8 mouse cellular contexts compared by ENCODE assay signal in genomic region chr13:73692249-73692868, GRCm38 (mm10). TPM values are rescaled to one million over a fixed set of nuclear protein-coding genes. Genes with fewer than 3 reads are reported as not detected.
DNase-seq lines count a peak whose midpoint lies in the region; ATAC-seq and TF ChIP-seq lines count a peak whose summit lies in the region.

No protein-coding gene starts in this region.

- peak; percentile 85 for DNase-seq in CD4-positive, CD25-positive, alpha-beta regulatory T cell, adult 2 months (ENCODE audit: low read depth, low spot score)
- DNase-seq in adrenal gland, postnatal 10 days = peak; percentile 81
- DNase-seq in embryonic facial prominence, embryonic 10.5 days (ENCODE audit: low spot score) = peak; percentile 79
- peak; percentile 85 for DNase-seq in heart, embryonic 10.5 days (ENCODE audit: low spot score)
- peak; percentile 90 for DNase-seq in liver, adult 2 months (ENCODE audit: extremely low read depth, low read depth, low spot score)
- DNase-seq in monocyte, adult 2 months (ENCODE audit: low read depth in 1 of 2, low spot score in 2 of 2) = peak; percentile 28 to 31
- DNase-seq in stomach, postnatal 0 days (ENCODE audit: low spot score) = peak; percentile 69

- no peaks in the 10 kb centered on the region for H3K4me1 ChIP-seq in embryonic facial prominence, embryonic 10.5 days
- H3K4me1 ChIP-seq in heart, embryonic 10.5 days = 0 out of 2 replicates have a peak, but pooled peaks cover 4% of the 10 kb centered on the region
- H3K4me1 ChIP-seq in kidney, embryonic 14.5 days (ENCODE audit: control insufficient read depth, insufficient read depth, low read length) = no peaks in the 10 kb centered on the region
- H3K4me1 ChIP-seq in liver, adult 2 months (ENCODE audit: control insufficient read depth, insufficient read depth, low read length) = no peaks in the 10 kb centered on the region
- H3K4me1 ChIP-seq in stomach, postnatal 0 days (replicated peaks; ENCODE audit: control insufficient read depth, insufficient read depth) = no peaks in the 10 kb centered on the region

- TF ChIP-seq EP300 in stomach, postnatal 0 days (optimal IDR thresholded peaks at IDR 0.05) = no peak

- no peak overlapping the region for H3K27ac ChIP-seq in embryonic facial prominence, embryonic 10.5 days (replicated peaks)
- H3K27ac ChIP-seq in heart, embryonic 10.5 days = no peak overlapping the region
- peak overlapping the region; percentile 57; the same call in 1 of the 2 replicates for H3K27ac ChIP-seq in kidney, embryonic 14.5 days (ENCODE audit: low read depth, low read length)
- no peak overlapping the region for H3K27ac ChIP-seq in liver, adult 2 months (replicated peaks; ENCODE audit: insufficient read depth, low read depth, low read length)
- no peak overlapping the region for H3K27ac ChIP-seq in stomach, postnatal 0 days (replicated peaks)

- H3K4me2 ChIP-seq in kidney, embryonic 14.5 days (replicated peaks; ENCODE audit: low read depth, low read length) = no peak overlapping the region
- no peak overlapping the region for H3K4me2 ChIP-seq in stomach, postnatal 0 days (replicated peaks; ENCODE audit: low read depth)

- TF ChIP-seq CTCF in liver, adult 2 months (IDR thresholded peaks at IDR 0.05; ENCODE audit: low read depth, low read length) = peak; percentile 81
- peak; percentile 80 for TF ChIP-seq CTCF in stomach, postnatal 0 days (IDR thresholded peaks at IDR 0.05; ENCODE audit: low read depth)

- H3K4me3 ChIP-seq in embryonic facial prominence, embryonic 10.5 days = no peak overlapping the region
- H3K4me3 ChIP-seq in heart, embryonic 10.5 days = no peak overlapping the region
- no peak overlapping the region for H3K4me3 ChIP-seq in kidney, embryonic 14.5 days (ENCODE audit: low read length)
- no peak overlapping the region for H3K4me3 ChIP-seq in liver, adult 2 months (ENCODE audit: insufficient read depth, low read depth, low read length)
- no peak overlapping the region for H3K4me3 ChIP-seq in stomach, postnatal 0 days (ENCODE audit: low read depth, low read length)

- ATAC-seq in kidney, embryonic 14.5 days (ENCODE audit: low FRiP score, low TSS enrichment) = peak; percentile 98
- ATAC-seq in stomach, postnatal 0 days (ENCODE audit: low FRiP score, low TSS enrichment) = peak; percentile 82

- H3K27me3 ChIP-seq in embryonic facial prominence, embryonic 10.5 days (replicated peaks; ENCODE audit: low read depth, poor library complexity, severe bottlenecking) = no peaks in the 10 kb centered on the region
- H3K27me3 ChIP-seq in heart, embryonic 10.5 days (ENCODE audit: insufficient read depth, poor library complexity, severe bottlenecking) = peaks cover 8% of the 10 kb centered on the region; the same call in 1 of the 2 replicates
- H3K27me3 ChIP-seq in kidney, embryonic 14.5 days (ENCODE audit: control insufficient read depth, insufficient read depth, low read length) = no peaks in the 10 kb centered on the region
- H3K27me3 ChIP-seq in liver, adult 2 months (ENCODE audit: control insufficient read depth, insufficient read depth, low read length) = no peaks in the 10 kb centered on the region
- no peaks in the 10 kb centered on the region for H3K27me3 ChIP-seq in stomach, postnatal 0 days (ENCODE audit: control insufficient read depth, insufficient read depth, low read length)

- 36% methylated on average over 10 of the region's 10 CpGs for WGBS in embryonic facial prominence, embryonic 10.5 days
- WGBS in heart, embryonic 10.5 days = 31% methylated on average over 10 of the region's 10 CpGs
- WGBS in kidney, embryonic 14.5 days = 30% methylated on average over 10 of the region's 10 CpGs
- WGBS in liver, adult 2 months = 7% methylated on average over 10 of the region's 10 CpGs
- 18% methylated on average over 10 of the region's 10 CpGs for WGBS in stomach, postnatal 0 days

- H3K79me2 ChIP-seq in liver, adult 2 months (ENCODE audit: control insufficient read depth, insufficient read depth, low read length) = no peaks in the 10 kb centered on the region

- no peaks in the 10 kb centered on the region for H3K9me3 ChIP-seq in embryonic facial prominence, embryonic 10.5 days
- H3K9me3 ChIP-seq in heart, embryonic 10.5 days = no peaks in the 10 kb centered on the region
- H3K9me3 ChIP-seq in kidney, embryonic 14.5 days (ENCODE audit: control insufficient read depth, low read length) = no peaks in the 10 kb centered on the region
- no peaks in the 10 kb centered on the region for H3K9me3 ChIP-seq in stomach, postnatal 0 days (ENCODE audit: control insufficient read depth, low read length)

- no peak for TF ChIP-seq POLR2A in liver, adult 2 months (IDR thresholded peaks at IDR 0.05; ENCODE audit: extremely low read depth, insufficient read depth, low read length)

- H3K9ac ChIP-seq in kidney, embryonic 14.5 days (ENCODE audit: low read depth, low read length) = no peak overlapping the region
- H3K9ac ChIP-seq in liver, adult 2 months (ENCODE audit: low read depth, low read length) = no peak overlapping the region
- no peak overlapping the region for H3K9ac ChIP-seq in stomach, postnatal 0 days (ENCODE audit: low read length)

- H3K36me3 ChIP-seq in embryonic facial prominence, embryonic 10.5 days (replicated peaks) = no peaks in the 10 kb centered on the region
- H3K36me3 ChIP-seq in heart, embryonic 10.5 days = no peaks in the 10 kb centered on the region
- H3K36me3 ChIP-seq in kidney, embryonic 14.5 days (ENCODE audit: control insufficient read depth, insufficient read depth, low read length) = no peaks in the 10 kb centered on the region
- H3K36me3 ChIP-seq in liver, adult 2 months (ENCODE audit: control insufficient read depth, insufficient read depth, low read length) = no peaks in the 10 kb centered on the region
- no peaks in the 10 kb centered on the region for H3K36me3 ChIP-seq in stomach, postnatal 0 days (ENCODE audit: control insufficient read depth, insufficient read depth, low read length)

RNA-seq across cellular contexts. Expression of gene Slc6a19, which starts 12.3 kb away (rescaled TPM):
- total RNA-seq in adrenal gland, postnatal 10 days (2021) = under 1 TPM; 0.79 to 0.84 TPM
- 0.08 and 0.34 TPM in 2 replicates for polyA plus RNA-seq in embryonic facial prominence, embryonic 10.5 days (2016; fragmentation: Nextera tagmentation; extraction: Ambion mirVana)
- polyA plus RNA-seq in heart, embryonic 10.5 days (2016; fragmentation: Nextera tagmentation; extraction: Ambion mirVana) = 0.06 TPM in 1 of 2 replicates, not detected in the other
- polyA plus RNA-seq in kidney, embryonic 14.5 days (2014; fragmentation: Nextera tagmentation; extraction: Ambion mirVana) = 0.53 and 0.92 TPM in 2 replicates
- total RNA-seq in liver, adult 2 months (2014; rRNA removed) = 0.13 and 0.28 TPM in 2 replicates
- polyA plus RNA-seq in liver, adult 2 months (2012; rRNA removed) = 0.31 and 0.33 TPM in 2 replicates
- 8.8 and 9.2 TPM in 2 replicates for polyA plus RNA-seq in stomach, postnatal 0 days (2015; fragmentation: Nextera tagmentation; extraction: Ambion mirVana)

RNA-seq across cellular contexts. Expression of gene Slc6a18, which starts 14.5 kb away (rescaled TPM):
- total RNA-seq in adrenal gland, postnatal 10 days (2021) = not detected
- not detected in 2 replicates for polyA plus RNA-seq in embryonic facial prominence, embryonic 10.5 days (2016; fragmentation: Nextera tagmentation; extraction: Ambion mirVana)
- polyA plus RNA-seq in heart, embryonic 10.5 days (2016; fragmentation: Nextera tagmentation; extraction: Ambion mirVana) = not detected in 2 replicates
- polyA plus RNA-seq in kidney, embryonic 14.5 days (2014; fragmentation: Nextera tagmentation; extraction: Ambion mirVana) = 2.5 and 5.2 TPM in 2 replicates
- not detected in 2 replicates for total RNA-seq in liver, adult 2 months (2014; rRNA removed)
- 0.15 TPM in 1 of 2 replicates, not detected in the other for polyA plus RNA-seq in liver, adult 2 months (2012; rRNA removed)
- not detected in 2 replicates for polyA plus RNA-seq in stomach, postnatal 0 days (2015; fragmentation: Nextera tagmentation; extraction: Ambion mirVana)

RNA-seq across cellular contexts. Expression of gene Slc12a7, which starts 40.5 kb away (rescaled TPM):
- total RNA-seq in adrenal gland, postnatal 10 days (2021) = 10 to 100 TPM; 33.1 to 43.1 TPM
- polyA plus RNA-seq in embryonic facial prominence, embryonic 10.5 days (2016; fragmentation: Nextera tagmentation; extraction: Ambion mirVana) = 53.5 and 55.8 TPM in 2 replicates
- 36.3 and 46.7 TPM in 2 replicates for polyA plus RNA-seq in heart, embryonic 10.5 days (2016; fragmentation: Nextera tagmentation; extraction: Ambion mirVana)
- polyA plus RNA-seq in kidney, embryonic 14.5 days (2014; fragmentation: Nextera tagmentation; extraction: Ambion mirVana) = 12.9 and 28.7 TPM in 2 replicates
- 38.0 and 48.6 TPM in 2 replicates for total RNA-seq in liver, adult 2 months (2014; rRNA removed)
- 69.9 and 91.0 TPM in 2 replicates for polyA plus RNA-seq in liver, adult 2 months (2012; rRNA removed)
- polyA plus RNA-seq in stomach, postnatal 0 days (2015; fragmentation: Nextera tagmentation; extraction: Ambion mirVana) = 17.9 and 19.0 TPM in 2 replicates

Comparison
In these comparisons a context has a peak if more than half of its experiments do, and no peak if none do; other contexts are left out.
1. DNase-seq: peak in every context shown above with its lines; median percentile 90 in liver, adult 2 months; 85 in CD4-positive, CD25-positive, alpha-beta regulatory T cell, adult 2 months; 85 in heart, embryonic 10.5 days; 81 in adrenal gland, postnatal 10 days; 79 in embryonic facial prominence, embryonic 10.5 days; 69 in stomach, postnatal 0 days; 30 in monocyte, adult 2 months.